Mouse (Mus musculus): ENCODE results near the gene Cux2. TPM values are rescaled to one million over a fixed set of nuclear protein-coding genes. Genes with fewer than 3 reads are reported as not detected.

Gene Cux2
- polyA plus RNA-seq, 1 experiment = 3.6 TPM

GRCm38 (mm10) chr5:122048686-122049663 lies 927 bp downstream of the Cux2 start:
- Histone ChIP-seq H3K27ac (ENCODE audit: insufficient read depth, low read depth, low read length) (no peak overlapping the region), H3K4me1 (ENCODE audit: control insufficient read depth, insufficient read depth, low read length) (peaks cover 4% of the 10 kb centered on the region), H3K27me3 (replicated peaks; ENCODE audit: control insufficient read depth, insufficient read depth, low read length) (peaks cover 4% of the 10 kb centered on the region; the same call in 1 of the 2 replicates), H3K4me3 (ENCODE audit: insufficient read depth, low read depth, low read length) (peak overlapping the region; percentile 88), H3K36me3 (ENCODE audit: control insufficient read depth, insufficient read depth, low read length) (no peaks in the 10 kb centered on the region)
- no peak for TF ChIP-seq CTCF (conservative IDR thresholded peaks at IDR 0.05; ENCODE audit: insufficient read depth, insufficient read length, low read depth, low read length)
- no peak for DNase-seq
- WGBS = 2% methylated on average over 52 of the region's 52 CpGs

- WGBS = 21% methylated on average over 20 of the region's 20 CpGs
- TF ChIP-seq CTCF (conservative IDR thresholded peaks at IDR 0.05; ENCODE audit: insufficient read depth, insufficient read length, low read depth, low read length) = no peak
- no peak for TF ChIP-seq POLR2A (IDR thresholded peaks at IDR 0.05; ENCODE audit: low read depth, low read length)
- Histone ChIP-seq H3K27ac (ENCODE audit: insufficient read depth, low read depth, low read length) (no peak overlapping the region), H3K36me3 (ENCODE audit: control insufficient read depth, insufficient read depth, low read length) (no peaks in the 10 kb centered on the region), H3K27me3 (replicated peaks; ENCODE audit: control insufficient read depth, insufficient read depth, low read length) (peaks cover 4% of the 10 kb centered on the region; the same call in 1 of the 2 replicates), H3K4me1 (ENCODE audit: control insufficient read depth, insufficient read depth, low read length) (peaks cover 4% of the 10 kb centered on the region), H3K4me3 (ENCODE audit: insufficient read depth, low read depth, low read length) (no peak overlapping the region)
- no peak for DNase-seq
Measured at GRCm38 (mm10) chr5:122048252-122048651, 1.6 kb downstream of the Cux2 start.

- WGBS = 59% methylated on average over 5 of the region's 5 CpGs
- Histone ChIP-seq H3K4me3 (ENCODE audit: insufficient read depth, low read depth, low read length) (no peak overlapping the region), H3K27me3 (replicated peaks; ENCODE audit: control insufficient read depth, insufficient read depth, low read length) (peaks cover 4% of the 10 kb centered on the region; the same call in 1 of the 2 replicates), H3K4me1 (ENCODE audit: control insufficient read depth, insufficient read depth, low read length) (peaks cover 4% of the 10 kb centered on the region), H3K36me3 (ENCODE audit: control insufficient read depth, insufficient read depth, low read length) (no peaks in the 10 kb centered on the region), H3K27ac (ENCODE audit: insufficient read depth, low read depth, low read length) (no peak overlapping the region)
- no peak for DNase-seq
- TF ChIP-seq POLR2A (IDR thresholded peaks at IDR 0.05; ENCODE audit: low read depth, low read length) (no peak), CTCF (conservative IDR thresholded peaks at IDR 0.05; ENCODE audit: insufficient read depth, insufficient read length, low read depth, low read length) (no peak)
Measured at GRCm38 (mm10) chr5:122047791-122048190, 2.1 kb downstream of the Cux2 start.

- 51% methylated on average over 11 of the region's 11 CpGs for WGBS
- Histone ChIP-seq H3K36me3 (ENCODE audit: control insufficient read depth, insufficient read depth, low read length) (no peaks in the 10 kb centered on the region), H3K27ac (ENCODE audit: insufficient read depth, low read depth, low read length) (no peak overlapping the region), H3K4me3 (ENCODE audit: insufficient read depth, low read depth, low read length) (no peak overlapping the region), H3K27me3 (replicated peaks; ENCODE audit: control insufficient read depth, insufficient read depth, low read length) (no peaks in the 10 kb centered on the region), H3K4me1 (ENCODE audit: control insufficient read depth, insufficient read depth, low read length) (no peaks in the 10 kb centered on the region)
- no peak for DNase-seq
- TF ChIP-seq CTCF (conservative IDR thresholded peaks at IDR 0.05; ENCODE audit: insufficient read depth, insufficient read length, low read depth, low read length) (no peak), POLR2A (IDR thresholded peaks at IDR 0.05; ENCODE audit: low read depth, low read length) (no peak)
Measured at GRCm38 (mm10) chr5:122043567-122043966, 6.3 kb downstream of the Cux2 start.

- Histone ChIP-seq H3K4me1 (ENCODE audit: control insufficient read depth, insufficient read depth, low read length) (no peaks in the 10 kb centered on the region), H3K36me3 (ENCODE audit: control insufficient read depth, insufficient read depth, low read length) (no peaks in the 10 kb centered on the region), H3K4me3 (ENCODE audit: insufficient read depth, low read depth, low read length) (no peak overlapping the region), H3K27me3 (replicated peaks; ENCODE audit: control insufficient read depth, insufficient read depth, low read length) (no peaks in the 10 kb centered on the region), H3K27ac (ENCODE audit: insufficient read depth, low read depth, low read length) (no peak overlapping the region)
- 75% methylated on average over 5 of the region's 5 CpGs for WGBS
- TF ChIP-seq CTCF (conservative IDR thresholded peaks at IDR 0.05; ENCODE audit: insufficient read depth, insufficient read length, low read depth, low read length) (no peak), POLR2A (IDR thresholded peaks at IDR 0.05; ENCODE audit: low read depth, low read length) (no peak)
- no peak for DNase-seq
Measured at GRCm38 (mm10) chr5:122035278-122035677, 14.6 kb downstream of the Cux2 start.

- Histone ChIP-seq H3K36me3 (ENCODE audit: control insufficient read depth, insufficient read depth, low read length) (no peaks in the 10 kb centered on the region), H3K4me1 (ENCODE audit: control insufficient read depth, insufficient read depth, low read length) (no peaks in the 10 kb centered on the region), H3K27me3 (replicated peaks; ENCODE audit: control insufficient read depth, insufficient read depth, low read length) (no peaks in the 10 kb centered on the region), H3K27ac (ENCODE audit: insufficient read depth, low read depth, low read length) (no peak overlapping the region), H3K4me3 (ENCODE audit: insufficient read depth, low read depth, low read length) (no peak overlapping the region)
- whole genome bisulfite sequencing = 57% methylated on average over 4 of the region's 4 CpGs
- no peak for TF ChIP-seq CTCF (conservative IDR thresholded peaks at IDR 0.05; ENCODE audit: insufficient read depth, insufficient read length, low read depth, low read length)
- TF ChIP-seq POLR2A (IDR thresholded peaks at IDR 0.05; ENCODE audit: low read depth, low read length) = no peak
- DNase-seq = no peak
Measured at GRCm38 (mm10) chr5:122033167-122033478, 16.8 kb downstream of the Cux2 start.

GRCm38 (mm10) chr5:122032471-122033166 lies 17.3 kb downstream of the Cux2 start:
- H3K4me1 ChIP-seq (ENCODE audit: control insufficient read depth, insufficient read depth, low read length) = no peaks in the 10 kb centered on the region
- H3K27me3 ChIP-seq (replicated peaks; ENCODE audit: control insufficient read depth, insufficient read depth, low read length) = no peaks in the 10 kb centered on the region
- no peak overlapping the region for H3K27ac ChIP-seq (ENCODE audit: insufficient read depth, low read depth, low read length)
- no peak overlapping the region for H3K4me3 ChIP-seq (ENCODE audit: insufficient read depth, low read depth, low read length)
- TF ChIP-seq POLR2A (IDR thresholded peaks at IDR 0.05; ENCODE audit: low read depth, low read length) (no peak), CTCF (conservative IDR thresholded peaks at IDR 0.05; ENCODE audit: insufficient read depth, insufficient read length, low read depth, low read length) (no peak)
- no peaks in the 10 kb centered on the region for H3K36me3 ChIP-seq (ENCODE audit: control insufficient read depth, insufficient read depth, low read length)
- DNase-seq = no peak
- 69% methylated on average over 19 of the region's 19 CpGs for WGBS
